Mouse (Mus musculus) heart, adult 2 months (tissue): ENCODE results near the gene Hyal3.

ENCODE experiments used
- CTCF ChIP-seq: fragments of 200-600 bp; IDR thresholded peaks from 2 replicates; pipeline ENCODE4 v1.8.1; 2022; ENCODE audit warnings: antibody characterized with exemption, mild to moderate bottlenecking, moderate library complexity
- POLR2A ChIP-seq: fragments of 200-500 bp; IDR thresholded peaks from 2 replicates; pipeline ENCODE4 v1.6.1; 2011; ENCODE audit warnings: mild to moderate bottlenecking, low read depth, low read length, control low read depth; ENCODE audit not compliant: insufficient read depth

DNA sequence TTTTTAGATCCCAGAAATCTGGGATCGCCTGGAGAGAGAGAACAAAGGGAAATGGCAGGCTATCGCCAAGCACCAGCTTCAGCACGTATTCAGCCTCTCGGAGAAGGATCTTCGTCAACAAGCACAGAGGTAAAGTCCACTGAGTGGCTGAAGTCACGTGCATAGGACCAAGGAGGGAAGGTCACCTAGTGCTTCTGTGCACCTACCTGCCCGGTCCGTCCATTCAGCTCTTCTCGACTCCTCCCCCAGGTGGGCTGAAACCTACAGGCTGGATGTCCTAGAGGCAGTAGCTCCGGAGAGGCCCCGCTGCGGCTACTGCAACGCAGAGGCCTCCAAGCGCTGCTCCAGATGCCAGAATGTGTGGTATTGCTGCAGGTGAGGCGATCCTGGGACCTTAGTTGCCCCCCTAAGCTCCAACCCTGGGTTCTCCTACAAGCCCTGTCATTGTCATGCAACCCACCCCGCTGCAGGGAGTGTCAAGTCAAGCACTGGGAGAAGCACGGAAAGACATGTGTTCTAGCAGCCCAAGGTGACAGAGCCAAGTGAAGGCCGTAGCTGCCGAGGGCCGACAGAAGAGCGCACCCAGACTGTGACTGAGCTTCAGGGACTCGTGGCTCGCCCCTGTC, 30.0 kb upstream of the Hyal3 start:
- TF ChIP-seq POLR2A (no peak), CTCF (no peak)
